Mouse (Mus musculus) lung, postnatal 0 days (tissue): ENCODE measurements around the gene Gpc6.

Source experiments
- CTCF ChIP-seq: IDR thresholded peaks from 2 replicates; pipeline ENCODE4 v1.5.1; 2016; ENCODE audit warnings: antibody characterized with exemption, mild to moderate bottlenecking
- EP300 ChIP-seq: IDR thresholded peaks from 2 replicates; pipeline ENCODE4 v1.6.1; 2016; ENCODE audit warnings: antibody characterized with exemption, mild to moderate bottlenecking, control low read depth

GRCm38 (mm10) chr14:117679926-117680325 is 754.8 kb downstream of the Gpc6 start:
- no peak for TF ChIP-seq CTCF
- TF ChIP-seq EP300: no peak
